Mouse (Mus musculus) neural tube, embryonic 13.5 days (tissue): ENCODE data around the gene Col4a1. TPM values are rescaled to one million over a fixed set of nuclear protein-coding genes. Genes with fewer than 3 reads are reported as not detected.

Source experiments
- ATAC-seq: fragments of 200-750 bp; cut with Nextera tagmentation; 2 replicates; pipeline ENCODE4 v1.8.0; 2017; ENCODE audit warnings: low read depth, mild to moderate bottlenecking, moderate TSS enrichment, moderate library complexity
- H3K27ac ChIP-seq: fragments of 300-500 bp; sonication (generic); replicated peaks from 2 replicates; pipeline ENCODE4 v1.5.1; 2015; ENCODE audit warnings: moderate library complexity, mild to moderate bottlenecking, inconsistent platforms
- H3K27me3 ChIP-seq: fragments of 300-500 bp; sonication (generic); 2 replicates; pipeline ENCODE4 v1.6.1; 2015; ENCODE audit warnings: mild to moderate bottlenecking, inconsistent platforms
- H3K36me3 ChIP-seq: fragments of 300-500 bp; sonication (generic); 2 replicates; pipeline ENCODE4 v1.6.1; 2015; ENCODE audit warnings: mild to moderate bottlenecking, inconsistent platforms
- H3K4me1 ChIP-seq: fragments of 300-500 bp; sonication (generic); replicated peaks from 2 replicates; pipeline ENCODE4 v1.6.1; 2015; ENCODE audit warnings: inconsistent platforms
- H3K4me2 ChIP-seq: fragments of 300-500 bp; sonication (generic); 2 replicates; pipeline ENCODE4 v1.6.1; 2015; ENCODE audit warnings: inconsistent platforms, mild to moderate bottlenecking, moderate library complexity
- H3K4me3 ChIP-seq: fragments of 300-500 bp; sonication (generic); 2 replicates; pipeline ENCODE4 v1.5.1; 2015; ENCODE audit warnings: mild to moderate bottlenecking, inconsistent platforms
- H3K9ac ChIP-seq: fragments of 300-500 bp; sonication (generic); 2 replicates; pipeline ENCODE4 v1.6.1; 2015; ENCODE audit warnings: moderate library complexity, mild to moderate bottlenecking, inconsistent platforms
- H3K9me3 ChIP-seq: fragments of 300-500 bp; sonication (generic); 2 replicates; pipeline ENCODE4 v1.6.1; 2016; ENCODE audit warnings: inconsistent platforms
- WGBS: fragments of 180-500 bp; shearing (Covaris S2); methylation state at CpG from one replicate; pipeline ENCODE4 v1.1.7; 2015; 5-methylcytosine and 5-hydroxymethylcytosine counted together
- polyA plus RNA-seq: library from polyadenylated mRNA; unstranded; fragments of >200 nt; fragmentation: Nextera tagmentation; extraction: Ambion mirVana; gene quantifications from 2 replicates; pipeline ENCODE4 v1.2.1, GENCODE M21; 2015

Col4a1 gene
- polyA plus RNA-seq, 1 experiment from 2014 or later: 108 TPM

DNA sequence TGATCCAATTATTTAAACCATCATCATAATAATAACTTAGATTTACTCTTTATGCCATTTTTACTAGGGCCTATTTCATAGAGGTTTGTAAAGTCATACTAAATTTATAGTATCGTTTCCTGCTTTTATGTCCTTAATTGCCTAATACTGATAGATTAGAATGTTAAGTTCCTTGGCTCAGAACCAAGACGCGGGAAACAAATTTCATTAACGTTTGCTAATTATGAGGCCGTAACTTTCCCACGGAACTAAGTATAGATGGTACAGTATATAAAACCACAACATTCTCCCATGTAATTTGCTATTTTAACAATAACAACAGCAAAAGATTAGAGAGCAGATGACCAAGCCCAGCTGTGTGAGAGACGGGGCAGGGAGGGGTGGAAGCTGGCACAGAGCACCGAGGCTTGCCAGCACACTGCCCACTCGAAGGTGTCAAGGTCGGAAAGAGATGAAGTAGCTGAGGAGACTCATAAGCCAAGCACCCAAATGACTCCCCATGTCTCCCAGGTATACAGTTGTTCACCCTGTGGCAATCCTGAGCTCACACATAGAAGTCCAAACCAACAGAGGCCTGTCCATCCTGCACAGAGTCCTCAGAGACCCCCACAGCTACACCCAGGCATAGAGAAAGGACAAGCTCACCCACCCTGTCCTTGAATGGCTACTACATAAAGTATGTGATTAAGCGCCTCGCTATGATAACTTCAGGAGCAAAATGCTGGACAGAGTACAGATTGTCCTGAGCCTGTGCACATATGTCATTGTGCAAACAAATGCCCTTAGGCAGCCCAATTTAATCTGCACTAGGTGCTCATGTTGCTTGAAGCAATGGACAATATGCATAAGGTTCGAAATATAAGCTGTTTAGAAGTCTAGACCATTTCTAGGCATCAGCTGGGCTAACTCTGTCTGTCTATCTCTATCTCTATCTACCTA lies 55.3 kb downstream of the Col4a1 start:
- 78% methylated on average over 13 of the region's 13 CpGs for WGBS

GRCm38 (mm10) chr8:11256405-11256804 lies 56.2 kb downstream of the Col4a1 start:
- Histone ChIP-seq H3K27me3 (no peaks in the 10 kb centered on the region), H3K4me3 (no peak overlapping the region), H3K4me1 (peaks cover 40% of the 10 kb centered on the region), H3K4me2 (no peak overlapping the region), H3K27ac (no peak overlapping the region), H3K9me3 (no peaks in the 10 kb centered on the region), H3K9ac (no peak overlapping the region), H3K36me3 (no peaks in the 10 kb centered on the region)
- WGBS: 81% methylated on average over 7 of the region's 7 CpGs
- ATAC-seq: no peak

More for the DNA sequence above, 55.3 kb downstream of the Col4a1 start:
- peaks cover 35% of the 10 kb centered on the region for H3K4me1 ChIP-seq
- H3K36me3 ChIP-seq: no peaks in the 10 kb centered on the region
- H3K9me3 ChIP-seq: no peaks in the 10 kb centered on the region
- no peak overlapping the region for H3K4me3 ChIP-seq
- H3K27me3 ChIP-seq: no peaks in the 10 kb centered on the region
- H3K27ac ChIP-seq: no peak overlapping the region
- no peak overlapping the region for H3K9ac ChIP-seq
- no peak for ATAC-seq
- no peak overlapping the region for H3K4me2 ChIP-seq

DNA sequence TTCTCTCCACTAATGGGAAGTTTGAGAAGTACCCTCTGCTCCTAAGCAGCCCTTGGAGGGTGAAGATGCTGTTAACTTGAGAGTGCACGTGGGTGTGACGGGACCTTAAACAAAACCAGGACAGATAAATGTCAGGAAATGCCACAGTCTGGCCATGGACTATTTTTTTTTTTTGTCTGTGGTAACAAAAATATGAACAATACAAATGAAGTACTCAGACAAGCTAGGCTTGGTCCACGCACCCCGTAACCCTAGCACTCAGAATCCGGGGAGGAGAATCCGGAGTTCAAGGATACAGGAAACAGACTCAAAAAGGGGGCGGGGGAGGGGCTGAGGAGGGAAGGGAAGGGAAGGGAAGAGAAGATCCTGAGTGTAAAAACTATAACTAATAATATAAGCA lies 56.9 kb downstream of the Col4a1 start:
- ATAC-seq: no peak
- H3K36me3 ChIP-seq: no peaks in the 10 kb centered on the region
- H3K9ac ChIP-seq: no peak overlapping the region
- no peak overlapping the region for H3K27ac ChIP-seq
- peaks cover 40% of the 10 kb centered on the region for H3K4me1 ChIP-seq
- no peak overlapping the region for H3K4me3 ChIP-seq
- no peaks in the 10 kb centered on the region for H3K9me3 ChIP-seq
- 75% methylated on average over 7 of the region's 7 CpGs for WGBS
- H3K27me3 ChIP-seq: no peaks in the 10 kb centered on the region
- H3K4me2 ChIP-seq: no peak overlapping the region

DNA sequence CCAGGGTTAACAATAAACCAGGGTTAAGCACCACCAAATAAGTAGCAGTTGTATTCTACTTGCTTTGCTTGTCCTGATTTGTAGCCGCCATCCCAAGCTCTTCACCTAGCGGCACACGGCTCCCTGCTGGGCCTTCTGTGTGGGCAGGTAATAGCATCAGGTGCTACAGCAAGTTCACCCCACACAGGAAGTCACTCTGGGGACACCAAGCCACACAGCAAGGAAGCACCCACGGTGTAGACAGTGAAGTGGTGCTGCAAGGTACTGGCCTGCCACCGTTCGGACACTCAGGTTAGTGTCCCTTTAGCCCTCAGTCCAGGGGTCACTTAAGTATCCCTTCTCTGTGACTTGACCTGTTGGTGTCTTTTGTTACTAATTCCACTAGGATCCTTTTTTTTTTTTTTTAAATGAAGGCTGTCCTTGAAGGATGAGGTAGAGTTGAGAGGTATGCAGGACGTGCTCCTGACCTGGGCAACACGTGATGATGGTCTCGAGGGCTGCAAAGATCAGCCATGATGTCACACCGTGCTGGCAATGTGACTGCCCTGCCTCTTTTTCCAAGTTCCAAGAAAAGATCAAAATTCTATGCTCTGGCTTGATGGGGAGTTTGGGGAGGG lies 57.6 kb downstream of the Col4a1 start:
- Histone ChIP-seq H3K27me3 (no peaks in the 10 kb centered on the region), H3K4me2 (no peak overlapping the region), H3K9me3 (no peaks in the 10 kb centered on the region), H3K4me3 (no peak overlapping the region), H3K36me3 (no peaks in the 10 kb centered on the region), H3K4me1 (peaks cover 37% of the 10 kb centered on the region), H3K27ac (no peak overlapping the region), H3K9ac (no peak overlapping the region)
- ATAC-seq: no peak
- 88% methylated on average over 10 of the region's 10 CpGs for WGBS

DNA sequence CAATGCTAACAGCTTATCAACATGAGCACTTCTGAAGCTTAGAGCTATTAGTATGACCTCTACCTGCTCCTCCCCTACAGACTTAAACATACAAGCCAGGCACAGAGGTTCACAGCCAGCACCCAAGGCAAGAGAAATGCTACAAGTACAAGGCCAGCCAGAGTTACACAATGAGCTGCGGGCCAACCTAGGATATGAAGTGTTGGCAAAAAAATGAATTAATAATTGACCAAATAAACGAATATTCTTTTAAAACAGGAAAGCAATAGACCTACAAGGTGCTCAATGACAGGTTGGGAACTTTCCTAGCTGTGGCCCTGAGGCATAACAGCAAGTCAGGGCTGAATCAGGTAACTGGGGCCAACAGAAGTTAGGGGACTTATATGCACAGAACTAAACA lies 58.1 kb downstream of the Col4a1 start:
- Histone ChIP-seq H3K36me3 (no peaks in the 10 kb centered on the region), H3K4me3 (no peak overlapping the region), H3K9me3 (no peaks in the 10 kb centered on the region), H3K27ac (no peak overlapping the region), H3K4me1 (peaks cover 33% of the 10 kb centered on the region), H3K4me2 (no peak overlapping the region), H3K27me3 (no peaks in the 10 kb centered on the region), H3K9ac (no peak overlapping the region)
- 73% methylated on average over 2 of the region's 2 CpGs for WGBS
- no peak for ATAC-seq

- WGBS: 78% methylated on average over 1 of the region's 1 CpGs
- ATAC-seq: peak; percentile 67; the same call in 1 of the 2 replicates
- Histone ChIP-seq H3K27me3 (no peaks in the 10 kb centered on the region), H3K4me3 (no peak overlapping the region), H3K9ac (no peak overlapping the region), H3K27ac (no peak overlapping the region), H3K9me3 (no peaks in the 10 kb centered on the region), H3K36me3 (no peaks in the 10 kb centered on the region), H3K4me1 (peaks cover 29% of the 10 kb centered on the region), H3K4me2 (no peak overlapping the region)
Observed at GRCm38 (mm10) chr8:11253556-11253955, 59.1 kb downstream of the Col4a1 start.

- 85% methylated on average over 10 of the region's 10 CpGs for WGBS
- Histone ChIP-seq H3K4me3 (no peak overlapping the region), H3K27me3 (no peaks in the 10 kb centered on the region), H3K4me1 (peaks cover 29% of the 10 kb centered on the region), H3K36me3 (no peaks in the 10 kb centered on the region), H3K9ac (no peak overlapping the region), H3K27ac (no peak overlapping the region), H3K9me3 (no peaks in the 10 kb centered on the region), H3K4me2 (no peak overlapping the region)
- no peak for ATAC-seq
Observed at GRCm38 (mm10) chr8:11253041-11253440, 59.6 kb downstream of the Col4a1 start.

- Histone ChIP-seq H3K9me3 (no peaks in the 10 kb centered on the region), H3K27ac (no peak overlapping the region), H3K4me2 (no peak overlapping the region), H3K4me3 (no peak overlapping the region), H3K4me1 (peaks cover 25% of the 10 kb centered on the region), H3K9ac (no peak overlapping the region), H3K36me3 (no peaks in the 10 kb centered on the region), H3K27me3 (no peaks in the 10 kb centered on the region)
- WGBS: 66% methylated on average over 7 of the region's 7 CpGs
- no peak for ATAC-seq
Observed at GRCm38 (mm10) chr8:11252235-11252774, 60.3 kb downstream of the Col4a1 start.

- Histone ChIP-seq H3K9me3 (no peaks in the 10 kb centered on the region), H3K4me1 (peaks cover 14% of the 10 kb centered on the region), H3K27me3 (no peaks in the 10 kb centered on the region), H3K27ac (no peak overlapping the region), H3K9ac (no peak overlapping the region), H3K36me3 (no peaks in the 10 kb centered on the region), H3K4me2 (no peak overlapping the region), H3K4me3 (no peak overlapping the region)
- WGBS: 85% methylated on average over 8 of the region's 8 CpGs
- ATAC-seq: no peak
Observed at GRCm38 (mm10) chr8:11250149-11250548, 62.5 kb downstream of the Col4a1 start.

DNA sequence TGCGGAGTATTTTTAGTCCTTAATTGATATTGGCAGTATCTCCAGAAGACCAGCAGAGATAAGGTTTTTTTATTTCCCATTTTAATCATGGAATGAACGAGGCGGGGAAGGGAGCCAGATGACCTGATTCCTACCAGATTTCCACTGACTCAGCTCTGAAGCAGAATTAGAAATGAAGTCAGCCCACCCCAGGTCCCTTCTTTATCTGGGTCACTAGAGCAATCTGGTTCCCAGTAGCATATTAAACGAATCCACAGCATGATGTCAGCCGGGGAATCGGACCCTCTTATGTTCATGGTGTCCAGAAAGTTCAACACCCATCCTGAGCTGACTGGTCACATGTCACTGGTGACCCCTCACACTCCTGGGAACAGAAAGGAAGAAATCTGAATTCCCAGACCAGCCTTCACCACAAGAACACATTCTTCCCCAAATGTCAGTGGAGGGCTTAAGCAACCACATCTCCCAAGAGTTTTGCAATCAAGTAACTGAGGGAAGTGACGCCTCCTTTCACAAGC lies 63.0 kb downstream of the Col4a1 start:
- Histone ChIP-seq H3K9ac (no peak overlapping the region), H3K36me3 (no peaks in the 10 kb centered on the region), H3K9me3 (no peaks in the 10 kb centered on the region), H3K4me2 (no peak overlapping the region), H3K4me1 (peaks cover 14% of the 10 kb centered on the region), H3K27ac (no peak overlapping the region), H3K4me3 (no peak overlapping the region), H3K27me3 (no peaks in the 10 kb centered on the region)
- ATAC-seq: no peak
- WGBS: 71% methylated on average over 7 of the region's 7 CpGs

- no peak overlapping the region for H3K9ac ChIP-seq
- peaks cover 14% of the 10 kb centered on the region for H3K4me1 ChIP-seq
- 58% methylated on average over 7 of the region's 7 CpGs for WGBS
- no peak for ATAC-seq
- no peak overlapping the region for H3K4me2 ChIP-seq
- no peaks in the 10 kb centered on the region for H3K27me3 ChIP-seq
- no peaks in the 10 kb centered on the region for H3K36me3 ChIP-seq
- H3K9me3 ChIP-seq: no peaks in the 10 kb centered on the region
- H3K4me3 ChIP-seq: no peak overlapping the region
- no peak overlapping the region for H3K27ac ChIP-seq
Observed at GRCm38 (mm10) chr8:11248712-11249111, 63.9 kb downstream of the Col4a1 start.

- 74% methylated on average over 2 of the region's 2 CpGs for WGBS
- no peaks in the 10 kb centered on the region for H3K4me1 ChIP-seq
Observed at GRCm38 (mm10) chr8:11241488-11241887, 71.1 kb downstream of the Col4a1 start.

More at GRCm38 (mm10) chr8:11241488-11241887, 71.1 kb downstream of the Col4a1 start:
- Histone ChIP-seq H3K36me3 (no peaks in the 10 kb centered on the region), H3K27me3 (no peaks in the 10 kb centered on the region), H3K4me3 (no peak overlapping the region), H3K9ac (no peak overlapping the region), H3K9me3 (no peaks in the 10 kb centered on the region), H3K4me2 (no peak overlapping the region), H3K27ac (no peak overlapping the region)
- no peak for ATAC-seq
